Mouse (Mus musculus) hindbrain, postnatal 0 days (tissue): Measurements from ENCODE around the gene Cep250. TPM values are rescaled to one million over a fixed set of nuclear protein-coding genes. Genes with fewer than 3 reads are reported as not detected.
A peak's percentile ranks its signal among the peaks of the same experiment; 100 is the strongest.

Source experiments
- ATAC-seq: fragments of 200-750 bp; cut with Nextera tagmentation; 2 replicates; pipeline ENCODE4 v1.8.0; 2017; ENCODE audit warnings: mild to moderate bottlenecking, moderate TSS enrichment, moderate library complexity
- DNase-seq: peaks from one replicate; pipeline ENCODE4 v3.0.0-alpha.2; 2015; ENCODE audit warnings: low spot score
- H3K27ac ChIP-seq: fragments of 300-500 bp; sonication (generic); 2 replicates; pipeline ENCODE4 v1.5.1; 2014; ENCODE audit warnings: mild to moderate bottlenecking
- H3K27me3 ChIP-seq: fragments of 300-500 bp; sonication (generic); 2 replicates; pipeline ENCODE4 v1.6.1; 2014; ENCODE audit warnings: low read length, mixed read lengths; ENCODE audit not compliant: insufficient read depth
- H3K36me3 ChIP-seq: fragments of 300-500 bp; sonication (generic); 2 replicates; pipeline ENCODE4 v1.6.1; 2014; ENCODE audit warnings: low read length, mixed read lengths; ENCODE audit not compliant: insufficient read depth
- H3K4me1 ChIP-seq: fragments of 300-500 bp; sonication (generic); 2 replicates; pipeline ENCODE4 v1.6.1; 2014; ENCODE audit warnings: antibody characterized with exemption, low read length, mixed read lengths; ENCODE audit not compliant: insufficient read depth
- H3K4me2 ChIP-seq: fragments of 300-500 bp; sonication (generic); 2 replicates; pipeline ENCODE4 v1.6.1; 2014; ENCODE audit warnings: low read depth, mild to moderate bottlenecking, low read length, moderate library complexity, mixed read lengths
- H3K4me3 ChIP-seq: fragments of 300-500 bp; sonication (generic); 2 replicates; pipeline ENCODE4 v1.5.1; 2014; ENCODE audit warnings: low read length
- H3K9ac ChIP-seq: fragments of 300-500 bp; sonication (generic); replicated peaks from 2 replicates; pipeline ENCODE4 v1.6.1; 2014; ENCODE audit warnings: mild to moderate bottlenecking, low read length, moderate library complexity, mixed read lengths
- H3K9me3 ChIP-seq: fragments of 300-500 bp; sonication (generic); 2 replicates; pipeline ENCODE4 v1.6.1; 2016; ENCODE audit warnings: low read length, mixed read lengths
- CTCF ChIP-seq: IDR thresholded peaks from 2 replicates; pipeline ENCODE4 v1.5.1; 2016; ENCODE audit warnings: antibody characterized with exemption, control low read depth, low read depth
- WGBS: fragments of 180-500 bp; shearing (Covaris S2); extraction: QIAGEN DNeasy Blood & Tissue Kit; methylation state at CpG from one replicate; pipeline ENCODE4 v1.1.7; 2014; 5-methylcytosine and 5-hydroxymethylcytosine counted together
- polyA plus RNA-seq: library from polyadenylated mRNA; unstranded; fragments of >200 nt; fragmentation: Nextera tagmentation; extraction: Ambion mirVana; gene quantifications from 2 replicates; pipeline ENCODE4 v1.2.1, GENCODE M21; 2015
- total RNA-seq: library from RNA; depleted of rRNA; stranded (reverse); fragments of >200 nt; gene quantifications from 2 replicates; pipeline ENCODE4 v1.2.3, GENCODE M21; 2014

The Cep250 gene
- total and polyA plus RNA-seq, 2 experiments from 2014 or later: 13.1 to 24.9 TPM

GRCm38 (mm10) chr2:155961862-155962261, 5.6 kb downstream of the Cep250 start:
- Histone ChIP-seq H3K9me3 (no peaks in the 10 kb centered on the region), H3K36me3 (peaks cover 35% of the 10 kb centered on the region; the same call in 1 of the 2 replicates), H3K9ac (no peak overlapping the region), H3K4me3 (no peak overlapping the region), H3K4me2 (no peak overlapping the region), H3K27ac (no peak overlapping the region), H3K4me1 (peaks cover 7% of the 10 kb centered on the region; the same call in 1 of the 2 replicates), H3K27me3 (no peaks in the 10 kb centered on the region)
- WGBS: 62% methylated on average over 10 of the region's 10 CpGs
- ATAC-seq (0 out of 2 replicates have a peak, but pooled peaks have one; percentile 24), DNase-seq (peak; percentile 11)
- TF ChIP-seq CTCF: no peak

- Histone ChIP-seq H3K9me3 (no peaks in the 10 kb centered on the region), H3K4me1 (no peaks in the 10 kb centered on the region), H3K36me3 (peaks cover 47% of the 10 kb centered on the region; the same call in 1 of the 2 replicates), H3K27ac (peak overlapping the region; percentile 26; the same call in 1 of the 2 replicates), H3K4me2 (no peak overlapping the region), H3K27me3 (no peaks in the 10 kb centered on the region), H3K9ac (no peak overlapping the region), H3K4me3 (no peak overlapping the region)
- DNase-seq (peak; percentile 81), ATAC-seq (peak; percentile 71; the same call in 1 of the 2 replicates)
- peak; percentile 76 for TF ChIP-seq CTCF
- WGBS: 26% methylated on average over 1 of the region's 1 CpGs
Measured at GRCm38 (mm10) chr2:155962991-155963390, 6.7 kb downstream of the Cep250 start.

GRCm38 (mm10) chr2:155973348-155973747, 17.1 kb downstream of the Cep250 start:
- no peak overlapping the region for H3K4me2 ChIP-seq
- no peaks in the 10 kb centered on the region for H3K27me3 ChIP-seq
- no peak for DNase-seq
- no peak overlapping the region for H3K4me3 ChIP-seq
- peaks cover 71% of the 10 kb centered on the region for H3K36me3 ChIP-seq
- no peak overlapping the region for H3K27ac ChIP-seq
- H3K9me3 ChIP-seq: no peaks in the 10 kb centered on the region
- ATAC-seq: no peak
- TF ChIP-seq CTCF: no peak
- 93% methylated on average over 6 of the region's 6 CpGs for WGBS
- H3K4me1 ChIP-seq: no peaks in the 10 kb centered on the region
- H3K9ac ChIP-seq: no peak overlapping the region

GRCm38 (mm10) chr2:155974087-155974731, 18.0 kb downstream of the Cep250 start:
- Histone ChIP-seq H3K36me3 (peaks cover 70% of the 10 kb centered on the region), H3K27ac (no peak overlapping the region), H3K4me2 (no peak overlapping the region), H3K9ac (no peak overlapping the region), H3K9me3 (no peaks in the 10 kb centered on the region), H3K27me3 (no peaks in the 10 kb centered on the region), H3K4me1 (no peaks in the 10 kb centered on the region), H3K4me3 (no peak overlapping the region)
- peak; percentile 30; the same call in 1 of the 2 replicates for TF ChIP-seq CTCF
- ATAC-seq (no peak), DNase-seq (peak; percentile 25)
- whole genome bisulfite sequencing: 83% methylated on average over 14 of the region's 14 CpGs

- Histone ChIP-seq H3K9ac (no peak overlapping the region), H3K4me2 (no peak overlapping the region), H3K9me3 (no peaks in the 10 kb centered on the region), H3K4me1 (no peaks in the 10 kb centered on the region), H3K36me3 (peaks cover 77% of the 10 kb centered on the region), H3K27me3 (no peaks in the 10 kb centered on the region), H3K4me3 (no peak overlapping the region), H3K27ac (no peak overlapping the region)
- ATAC-seq: no peak
- TF ChIP-seq CTCF: no peak
- 93% methylated on average over 5 of the region's 5 CpGs for WGBS
- no peak for DNase-seq
Measured at GRCm38 (mm10) chr2:155979328-155979991, 23.2 kb downstream of the Cep250 start.

- no peak for TF ChIP-seq CTCF
- DNase-seq (no peak), ATAC-seq (no peak)
- 92% methylated on average over 7 of the region's 7 CpGs for whole genome bisulfite sequencing
- H3K4me2 ChIP-seq: no peak overlapping the region
- H3K27ac ChIP-seq: no peak overlapping the region
- no peak overlapping the region for H3K9ac ChIP-seq
- H3K4me3 ChIP-seq: no peak overlapping the region
- H3K4me1 ChIP-seq: no peaks in the 10 kb centered on the region
- H3K9me3 ChIP-seq: no peaks in the 10 kb centered on the region
- no peaks in the 10 kb centered on the region for H3K27me3 ChIP-seq
- H3K36me3 ChIP-seq: peaks cover 86% of the 10 kb centered on the region
Measured at GRCm38 (mm10) chr2:155985776-155986175, 29.5 kb downstream of the Cep250 start.

- H3K4me2 ChIP-seq: no peak overlapping the region
- H3K27me3 ChIP-seq: no peaks in the 10 kb centered on the region
- no peak for ATAC-seq
- H3K9ac ChIP-seq: no peak overlapping the region
- no peak for DNase-seq
- H3K4me3 ChIP-seq: no peak overlapping the region
- peaks cover 11% of the 10 kb centered on the region; the same call in 1 of the 2 replicates for H3K4me1 ChIP-seq
- TF ChIP-seq CTCF: no peak
- no peaks in the 10 kb centered on the region for H3K9me3 ChIP-seq
- no peak overlapping the region for H3K27ac ChIP-seq
- WGBS: 98% methylated on average over 6 of the region's 6 CpGs
- H3K36me3 ChIP-seq: peaks cover 81% of the 10 kb centered on the region
Measured at GRCm38 (mm10) chr2:155987131-155987530, 30.9 kb downstream of the Cep250 start.
